Comparison of ENCODE assay signal across 21 mouse cellular contexts in genomic region chr3:36116076-36116475, GRCm38 (mm10). TPM values are rescaled to one million over a fixed set of nuclear protein-coding genes. Genes with fewer than 3 reads are reported as not detected.
DNase-seq lines count a peak whose midpoint lies in the region; ATAC-seq and TF ChIP-seq lines count a peak whose summit lies in the region.
"Had no signal": no experiment of that assay in that cellular context is flagged by ENCODE, and none has a peak within 500 bp of the region (broad histone marks: within the 10 kb centered on the region; RNA-seq: fewer than 3 reads in every experiment).

No protein-coding gene starts in this region.

- no peak overlapping the region for H3K27ac ChIP-seq in midbrain, embryonic 16.5 days (ENCODE audit: low read length)
- H3K27ac ChIP-seq: embryonic facial prominence, embryonic 10.5 days; embryonic facial prominence, embryonic 12.5 days; forebrain, embryonic 10.5 days; forebrain, embryonic 12.5 days had no signal

- TF ChIP-seq POLR2A in brain, embryonic 14.5 days (IDR thresholded peaks at IDR 0.05; ENCODE audit: borderline replicate concordance, extremely low read depth, insufficient read depth, insufficient read length, poor library complexity, severe bottlenecking), result no peak

- DNase-seq in 3T3-L1 (ENCODE audit: low read depth, low spot score), result peak; percentile 23
- peak; percentile 6 for DNase-seq in brain, embryonic 14.5 days (ENCODE audit: low read depth)
- no peak for DNase-seq in retina, embryonic 14.5 days (ENCODE audit: low spot score)
- DNase-seq in cerebellum, adult 9-11 months, result no peak
- DNase-seq: adrenal gland, adult 8-10 months; adrenal gland, postnatal 14 days; adrenal gland, postnatal 36 days; cerebellum, adult 11 months; cerebellum, adult 18-20 months; cerebellum, adult 8-10 months; cerebellum, postnatal 10 days; cerebellum, postnatal 25 days had no signal

- no peaks in the 10 kb centered on the region for H3K4me1 ChIP-seq in midbrain, embryonic 16.5 days (ENCODE audit: control insufficient read depth, insufficient read depth, low read length)
- H3K4me1 ChIP-seq: embryonic facial prominence, embryonic 10.5 days; embryonic facial prominence, embryonic 12.5 days; forebrain, embryonic 10.5 days; forebrain, embryonic 12.5 days had no signal

- H3K4me3 ChIP-seq in midbrain, embryonic 16.5 days (ENCODE audit: low read depth, low read length), result no peak overlapping the region
- H3K4me3 ChIP-seq: embryonic facial prominence, embryonic 10.5 days; embryonic facial prominence, embryonic 12.5 days; forebrain, embryonic 10.5 days; forebrain, embryonic 12.5 days had no signal

- H3K27me3 ChIP-seq in midbrain, embryonic 16.5 days (ENCODE audit: control insufficient read depth, insufficient read depth, low read depth, low read length), result no peaks in the 10 kb centered on the region
- H3K27me3 ChIP-seq: embryonic facial prominence, embryonic 12.5 days; forebrain, embryonic 12.5 days had no signal

- H3K36me3 ChIP-seq in midbrain, embryonic 16.5 days (ENCODE audit: control insufficient read depth, insufficient read depth, low read length), result no peaks in the 10 kb centered on the region
- H3K36me3 ChIP-seq: embryonic facial prominence, embryonic 10.5 days; embryonic facial prominence, embryonic 12.5 days; forebrain, embryonic 10.5 days; forebrain, embryonic 12.5 days had no signal

- H3K9me3 ChIP-seq in midbrain, embryonic 16.5 days (replicated peaks; ENCODE audit: control insufficient read depth, low read length, poor library complexity, severe bottlenecking), result no peaks in the 10 kb centered on the region
- H3K9me3 ChIP-seq: embryonic facial prominence, embryonic 10.5 days; embryonic facial prominence, embryonic 12.5 days; forebrain, embryonic 10.5 days; forebrain, embryonic 12.5 days had no signal

- no peak for ATAC-seq in midbrain, embryonic 16.5 days
- ATAC-seq: activated CD4-positive, CD25-positive, alpha-beta regulatory T cell, adult 4 months; forebrain, embryonic 14.5 days; forebrain, embryonic 16.5 days; Patski had no signal

- WGBS in midbrain, embryonic 16.5 days, result 84% methylated on average over 4 of the region's 4 CpGs

- no peak for TF ChIP-seq CTCF in brain, embryonic 14.5 days (IDR thresholded peaks at IDR 0.05; ENCODE audit: borderline replicate concordance, extremely low read depth, insufficient read depth, insufficient read length)

- H3K4me2 ChIP-seq in midbrain, embryonic 16.5 days (ENCODE audit: low read length), result no peak overlapping the region
- H3K4me2 ChIP-seq: embryonic facial prominence, embryonic 12.5 days; forebrain, embryonic 12.5 days had no signal

- no peak overlapping the region for H3K9ac ChIP-seq in midbrain, embryonic 16.5 days (ENCODE audit: low read depth, low read length)
- H3K9ac ChIP-seq: embryonic facial prominence, embryonic 12.5 days; forebrain, embryonic 12.5 days had no signal

RNA-seq across cellular contexts. Expression of gene D3Ertd254e, which starts 34.7 kb away (rescaled TPM):
- 3.9 and 7.5 TPM in 2 replicates for polyA plus RNA-seq in brain, embryonic 14.5 days (2012; rRNA removed)
- 15.0 and 16.7 TPM in 2 replicates for polyA plus RNA-seq in midbrain, embryonic 16.5 days (2015; fragmentation: Nextera tagmentation; extraction: Ambion mirVana)

RNA-seq across cellular contexts. Expression of gene Acad9, which starts 50.3 kb away (rescaled TPM):
- 45.6 and 48.5 TPM in 2 replicates for polyA plus RNA-seq in brain, embryonic 14.5 days (2012; rRNA removed)
- 89.5 and 102 TPM in 2 replicates for polyA plus RNA-seq in midbrain, embryonic 16.5 days (2015; fragmentation: Nextera tagmentation; extraction: Ambion mirVana)

Comparison
In these comparisons a context has a peak if more than half of its experiments do, and no peak if none do; other contexts are left out.
1. DNase-seq: peak in 3T3-L1 (single experiment) and brain, embryonic 14.5 days (single experiment); none in retina, embryonic 14.5 days (single experiment) and cerebellum, adult 9-11 months (single experiment).